Mouse (Mus musculus) limb, embryonic 11.5 days (tissue): ENCODE data around the gene Ints14. TPM values are rescaled to one million over a fixed set of nuclear protein-coding genes. Genes with fewer than 3 reads are reported as not detected.

Experiments
- ATAC-seq: fragments of 200-750 bp; cut with Nextera tagmentation; 2 replicates; pipeline ENCODE4 v1.8.0; 2017; ENCODE audit warnings: low read depth; ENCODE audit not compliant: insufficient number of reproducible peaks, low FRiP score, low TSS enrichment
- DNase-seq: peaks from one replicate; pipeline ENCODE4 v3.0.0-alpha.2; 2015; ENCODE audit warnings: low spot score
- H3K27ac ChIP-seq: fragments of 300-500 bp; sonication (generic); replicated peaks from 2 replicates; pipeline ENCODE4 v1.5.1; 2014; ENCODE audit warnings: low read depth, mild to moderate bottlenecking, low read length
- H3K27me3 ChIP-seq: fragments of 300-500 bp; sonication (generic); 2 replicates; pipeline ENCODE4 v1.6.1; 2014; ENCODE audit warnings: mild to moderate bottlenecking, low read length, mixed read lengths; ENCODE audit not compliant: control insufficient read depth, insufficient read depth
- H3K36me3 ChIP-seq: fragments of 300-500 bp; sonication (generic); 2 replicates; pipeline ENCODE4 v1.6.1; 2014; ENCODE audit warnings: mild to moderate bottlenecking, low read length, moderate library complexity, mixed read lengths; ENCODE audit not compliant: control insufficient read depth, insufficient read depth
- H3K4me1 ChIP-seq: fragments of 300-500 bp; sonication (generic); 2 replicates; pipeline ENCODE4 v1.6.1; 2014; ENCODE audit warnings: low read length, mixed read lengths; ENCODE audit not compliant: control insufficient read depth, insufficient read depth
- H3K4me2 ChIP-seq: fragments of 300-500 bp; sonication (generic); 2 replicates; pipeline ENCODE4 v1.6.1; 2014; ENCODE audit warnings: low read depth, mild to moderate bottlenecking, moderate library complexity; ENCODE audit not compliant: severe bottlenecking
- H3K4me3 ChIP-seq: fragments of 300-500 bp; sonication (generic); 2 replicates; pipeline ENCODE4 v1.5.1; 2014; ENCODE audit warnings: low read depth, low read length
- H3K9ac ChIP-seq: fragments of 300-500 bp; sonication (generic); 2 replicates; pipeline ENCODE4 v1.6.1; 2014; ENCODE audit warnings: mild to moderate bottlenecking, low read length
- H3K9me3 ChIP-seq: fragments of 300-500 bp; sonication (generic); 2 replicates; pipeline ENCODE4 v1.6.1; 2016; ENCODE audit warnings: low read length; ENCODE audit not compliant: control insufficient read depth
- WGBS: fragments of 180-500 bp; shearing (Covaris S2); extraction: QIAGEN DNeasy Blood & Tissue Kit; methylation state at CpG from one replicate; pipeline ENCODE4 v1.1.7; 2014; 5-methylcytosine and 5-hydroxymethylcytosine counted together
- polyA plus RNA-seq: library from polyadenylated mRNA; unstranded; fragments of >200 nt; fragmentation: Nextera tagmentation; extraction: Ambion mirVana; gene quantifications from 2 replicates; pipeline ENCODE4 v1.2.1, GENCODE M21; 2014

Gene Ints14
- polyA plus RNA-seq, 1 experiment from 2014 or later: 77.0 TPM

GRCm38 (mm10) chr9:65018588-65019121 lies 58.0 kb downstream of the Ints14 start:
- ATAC-seq (no peak), DNase-seq (no peak)
- Histone ChIP-seq H3K4me1 (peaks cover 3% of the 10 kb centered on the region; the same call in 1 of the 2 replicates), H3K9ac (no peak overlapping the region), H3K27ac (no peak overlapping the region), H3K36me3 (no peaks in the 10 kb centered on the region), H3K4me3 (no peak overlapping the region), H3K9me3 (no peaks in the 10 kb centered on the region), H3K27me3 (no peaks in the 10 kb centered on the region), H3K4me2 (0 out of 2 replicates have a peak overlapping the region, but pooled peaks have one; percentile 7)
- 78% methylated on average over 3 of the region's 3 CpGs for WGBS

- H3K4me2 ChIP-seq: 0 out of 2 replicates have a peak overlapping the region, but pooled peaks have one; percentile 7
- peaks cover 3% of the 10 kb centered on the region; the same call in 1 of the 2 replicates for H3K4me1 ChIP-seq
- 60% methylated on average over 3 of the region's 3 CpGs for WGBS
- H3K9ac ChIP-seq: no peak overlapping the region
- no peaks in the 10 kb centered on the region for H3K9me3 ChIP-seq
- H3K36me3 ChIP-seq: no peaks in the 10 kb centered on the region
- H3K27ac ChIP-seq: no peak overlapping the region
- H3K4me3 ChIP-seq: no peak overlapping the region
- no peak for DNase-seq
- no peaks in the 10 kb centered on the region for H3K27me3 ChIP-seq
- ATAC-seq: no peak
Measured at GRCm38 (mm10) chr9:65019146-65019545, 58.4 kb downstream of the Ints14 start.

GRCm38 (mm10) chr9:65020128-65020527 lies 59.4 kb downstream of the Ints14 start:
- H3K9ac ChIP-seq: no peak overlapping the region
- no peak overlapping the region for H3K4me3 ChIP-seq
- H3K27me3 ChIP-seq: no peaks in the 10 kb centered on the region
- no peak for DNase-seq
- H3K4me1 ChIP-seq: peaks cover 3% of the 10 kb centered on the region; the same call in 1 of the 2 replicates
- H3K27ac ChIP-seq: no peak overlapping the region
- no peaks in the 10 kb centered on the region for H3K9me3 ChIP-seq
- no peaks in the 10 kb centered on the region for H3K36me3 ChIP-seq
- ATAC-seq: no peak
- H3K4me2 ChIP-seq: peak overlapping the region; percentile 71
- WGBS: 84% methylated on average over 4 of the region's 4 CpGs

GRCm38 (mm10) chr9:65020991-65021886 lies 60.5 kb downstream of the Ints14 start, which contains the start of gene Hacd3:
Gene Hacd3, minus strand, starts transcription at chr9:65021693.
- under 1% methylated on average over 68 of the region's 81 CpGs for WGBS
- ATAC-seq: peak; percentile 92

GRCm38 (mm10) chr9:65021887-65022579 lies 61.3 kb downstream of the Ints14 start:
- DNase-seq (peak; percentile 27), ATAC-seq (no peak)
- Histone ChIP-seq H3K27ac (no peak overlapping the region; the same call in 1 of the 2 replicates), H3K4me1 (peaks cover 3% of the 10 kb centered on the region; the same call in 1 of the 2 replicates), H3K36me3 (no peaks in the 10 kb centered on the region), H3K4me3 (peak overlapping the region; percentile 99), H3K4me2 (peak overlapping the region; percentile 71), H3K27me3 (no peaks in the 10 kb centered on the region), H3K9ac (peak overlapping the region; percentile 95; the same call in 1 of the 2 replicates), H3K9me3 (no peaks in the 10 kb centered on the region)
- 20% methylated on average over 9 of the region's 9 CpGs for WGBS

More at GRCm38 (mm10) chr9:65020991-65021886, 60.5 kb downstream of the Ints14 start, which contains the start of gene Hacd3:
- Histone ChIP-seq H3K27me3 (no peaks in the 10 kb centered on the region), H3K9ac (peak within 1 kb of the TSS; percentile 95), H3K27ac (no peak within 1 kb of the TSS; the same call in none of the 2 replicates), H3K9me3 (no peaks in the 10 kb centered on the region), H3K4me3 (peak within 1 kb of the TSS; percentile 99), H3K4me2 (peak within 1 kb of the TSS; percentile 71), H3K4me1 (peaks cover 3% of the 10 kb centered on the region; the same call in 1 of the 2 replicates), H3K36me3 (no peaks in the 10 kb centered on the region)
- peak; percentile 94 for DNase-seq

GRCm38 (mm10) chr9:65022580-65023135 lies 62.0 kb downstream of the Ints14 start:
- H3K9ac ChIP-seq: no peak overlapping the region
- 88% methylated on average over 4 of the region's 4 CpGs for WGBS
- H3K9me3 ChIP-seq: no peaks in the 10 kb centered on the region
- no peaks in the 10 kb centered on the region for H3K27me3 ChIP-seq
- no peak for ATAC-seq
- DNase-seq: no peak
- H3K4me2 ChIP-seq: no peak overlapping the region
- peaks cover 3% of the 10 kb centered on the region; the same call in 1 of the 2 replicates for H3K4me1 ChIP-seq
- H3K27ac ChIP-seq: no peak overlapping the region
- H3K4me3 ChIP-seq: no peak overlapping the region
- no peaks in the 10 kb centered on the region for H3K36me3 ChIP-seq

GRCm38 (mm10) chr9:65023447-65023846 lies 62.7 kb downstream of the Ints14 start:
- H3K9ac ChIP-seq: no peak overlapping the region
- peaks cover 3% of the 10 kb centered on the region; the same call in 1 of the 2 replicates for H3K4me1 ChIP-seq
- no peak for DNase-seq
- H3K27me3 ChIP-seq: no peaks in the 10 kb centered on the region
- H3K4me3 ChIP-seq: no peak overlapping the region
- no peak overlapping the region for H3K4me2 ChIP-seq
- no peak for ATAC-seq
- H3K27ac ChIP-seq: no peak overlapping the region
- no peaks in the 10 kb centered on the region for H3K36me3 ChIP-seq
- no peaks in the 10 kb centered on the region for H3K9me3 ChIP-seq
- WGBS: 93% methylated on average over 3 of the region's 3 CpGs

GRCm38 (mm10) chr9:65027241-65027640 lies 66.5 kb downstream of the Ints14 start:
- no peaks in the 10 kb centered on the region for H3K9me3 ChIP-seq
- ATAC-seq (no peak), DNase-seq (no peak)
- 80% methylated on average over 7 of the region's 7 CpGs for WGBS
- no peaks in the 10 kb centered on the region for H3K4me1 ChIP-seq
- no peak overlapping the region for H3K9ac ChIP-seq
- no peaks in the 10 kb centered on the region for H3K27me3 ChIP-seq
- no peak overlapping the region for H3K4me3 ChIP-seq
- no peak overlapping the region for H3K4me2 ChIP-seq
- H3K27ac ChIP-seq: no peak overlapping the region
- no peaks in the 10 kb centered on the region for H3K36me3 ChIP-seq
